Mouse (Mus musculus) megakaryocyte, embryonic 14.5 days (primary cell): Measurements from ENCODE around the gene Maea. TPM values are rescaled to one million over a fixed set of nuclear protein-coding genes. Genes with fewer than 3 reads are reported as not detected.

Source experiments
- H3K27me3 ChIP-seq: replicated peaks from 2 replicates; pipeline ENCODE3; 2012; ENCODE audit warnings: inconsistent platforms
- H3K36me3 ChIP-seq: replicated peaks from 2 replicates; pipeline ENCODE3; 2012; ENCODE audit warnings: low read length, inconsistent platforms, mixed read lengths
- H3K4me1 ChIP-seq: 2 replicates; pipeline ENCODE4 v1.6.1; 2012; ENCODE audit warnings: inconsistent platforms
- H3K4me3 ChIP-seq: replicated peaks from 2 replicates; pipeline ENCODE3; 2012; ENCODE audit warnings: moderate library complexity, mild to moderate bottlenecking, inconsistent platforms
- H3K9me3 ChIP-seq: 2 replicates; pipeline ENCODE4 v1.6.1; 2012; ENCODE audit warnings: inconsistent platforms
- FLI1 ChIP-seq: IDR thresholded peaks from 2 replicates; pipeline ENCODE4 v1.6.1; 2012; ENCODE audit warnings: low read length, inconsistent platforms, mixed read lengths
- GATA1 ChIP-seq: IDR thresholded peaks from 3 replicates; pipeline ENCODE4 v1.6.1; 2012; ENCODE audit warnings: mixed read lengths, low read length, inconsistent platforms, borderline replicate concordance
- polyA plus RNA-seq: library from polyadenylated mRNA; stranded (reverse); fragments of >175 nt; gene quantifications from 2 replicates; pipeline ENCODE4 v1.2.3, GENCODE M21; 2012; ENCODE audit warnings: low replicate concordance; ENCODE audit not compliant: insufficient read depth

The Maea gene
- 43.7 and 134 TPM in 2 replicates for polyA plus RNA-seq

GRCm38 (mm10) chr5:33335273-33335976 lies at the start of gene Maea:
Gene Maea (plus strand): TSS chr5:33335509.
- Histone ChIP-seq H3K9me3 (peaks cover 13% of the 10 kb centered on the region), H3K4me3 (peak within 1 kb of the TSS; percentile 99)

GRCm38 (mm10) chr5:33293796-33294430 lies 41.4 kb upstream of the Maea start:
- Histone ChIP-seq H3K4me1 (peaks cover 45% of the 10 kb centered on the region), H3K36me3 (no peaks in the 10 kb centered on the region), H3K4me3 (no peak overlapping the region), H3K27me3 (peaks cover 52% of the 10 kb centered on the region), H3K9me3 (no peaks in the 10 kb centered on the region)
- TF ChIP-seq GATA1 (no peak), FLI1 (no peak)

More at GRCm38 (mm10) chr5:33335273-33335976, at the start of gene Maea:
- Histone ChIP-seq H3K36me3 (peaks cover 33% of the 10 kb centered on the region), H3K4me1 (peaks cover 47% of the 10 kb centered on the region), H3K27me3 (no peaks in the 10 kb centered on the region)
- TF ChIP-seq GATA1 (no peak), FLI1 (no peak)

DNA sequence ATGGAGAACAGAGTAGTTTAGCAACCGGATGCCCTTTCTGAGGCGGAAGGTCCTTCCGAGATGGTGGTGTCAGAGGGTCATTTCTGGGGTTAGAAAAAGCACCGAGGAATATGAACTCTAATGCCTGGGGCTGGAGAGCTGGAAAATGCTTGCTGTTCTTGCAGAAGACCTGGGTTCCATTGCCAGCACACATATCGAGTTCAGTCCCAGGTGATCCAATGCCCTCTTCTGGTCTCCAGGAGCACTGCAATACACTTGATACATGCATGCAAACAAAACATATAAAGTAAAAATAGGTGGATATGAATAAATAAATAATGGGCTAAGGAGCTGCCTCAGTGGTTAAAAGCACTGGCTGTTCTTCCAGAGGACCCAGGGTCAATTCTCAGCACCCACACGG lies 38.1 kb upstream of the Maea start:
- no peaks in the 10 kb centered on the region for H3K36me3 ChIP-seq
- H3K9me3 ChIP-seq: no peaks in the 10 kb centered on the region
- peaks cover 40% of the 10 kb centered on the region for H3K4me1 ChIP-seq
- peaks cover 39% of the 10 kb centered on the region for H3K27me3 ChIP-seq
- H3K4me3 ChIP-seq: no peak overlapping the region
- TF ChIP-seq FLI1 (no peak), GATA1 (no peak)

DNA sequence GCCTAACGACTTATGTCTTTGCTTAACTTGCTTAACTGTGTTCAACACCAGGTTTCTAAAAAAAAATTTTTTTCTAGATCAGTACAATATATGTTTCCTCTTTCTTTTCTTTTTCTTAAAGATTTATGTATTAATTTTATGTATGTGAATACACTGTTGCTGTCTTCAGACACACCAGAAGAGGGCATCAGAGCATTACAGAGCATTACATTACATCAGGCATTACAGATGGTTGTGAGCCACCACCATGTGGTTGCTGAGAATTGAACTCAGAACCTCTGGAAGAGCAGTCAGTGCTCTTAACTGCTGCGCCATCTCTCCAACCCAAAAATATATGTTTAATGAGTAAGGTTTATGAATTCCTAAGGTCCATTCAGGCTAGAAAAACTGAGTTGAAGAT lies 33.5 kb upstream of the Maea start:
- H3K9me3 ChIP-seq: no peaks in the 10 kb centered on the region
- H3K36me3 ChIP-seq: no peaks in the 10 kb centered on the region
- peaks cover 38% of the 10 kb centered on the region for H3K4me1 ChIP-seq
- no peak overlapping the region for H3K4me3 ChIP-seq
- H3K27me3 ChIP-seq: peaks cover 10% of the 10 kb centered on the region
- no peak for TF ChIP-seq FLI1
- no peak for TF ChIP-seq GATA1

DNA sequence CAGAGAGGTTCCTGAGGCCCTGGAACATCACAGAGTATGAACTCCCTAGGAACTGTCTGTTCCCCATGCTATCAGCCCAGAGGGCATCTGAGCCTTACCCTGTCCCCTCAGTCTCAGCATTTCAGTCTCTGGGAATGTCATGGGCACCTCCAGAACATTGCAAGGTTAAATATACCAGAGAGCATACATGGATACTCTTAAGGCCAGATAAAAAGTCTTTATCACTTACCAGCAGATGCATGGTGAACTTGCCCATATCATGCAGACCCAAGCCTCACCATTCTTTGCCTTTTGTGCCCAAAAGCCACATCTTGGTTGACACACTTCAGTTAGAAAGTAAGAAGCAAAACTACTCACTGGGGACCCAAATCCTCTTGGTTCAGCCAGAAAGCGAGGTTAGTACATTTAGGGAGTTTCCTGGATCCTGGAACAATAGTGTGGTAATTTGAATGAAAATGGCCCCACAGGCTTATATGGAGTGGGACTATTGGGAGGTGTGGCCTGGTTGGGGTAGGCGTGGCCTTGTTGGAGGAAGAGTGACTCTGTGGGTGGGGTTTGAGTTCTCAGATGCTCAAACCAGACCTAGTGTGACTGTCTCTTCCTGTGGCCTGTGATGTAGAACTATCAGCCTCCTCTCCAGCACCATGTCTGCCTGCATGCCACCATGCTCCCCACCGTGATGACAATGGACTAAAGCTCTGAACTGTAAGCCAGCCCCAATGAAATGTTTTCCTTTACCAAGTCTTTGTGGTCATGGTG lies 24.4 kb upstream of the Maea start:
- H3K36me3 ChIP-seq: no peaks in the 10 kb centered on the region
- H3K4me1 ChIP-seq: peaks cover 26% of the 10 kb centered on the region
- TF ChIP-seq FLI1 (no peak), GATA1 (no peak)
- H3K27me3 ChIP-seq: peaks cover 4% of the 10 kb centered on the region
- peak overlapping the region; percentile 52 for H3K4me3 ChIP-seq
- no peaks in the 10 kb centered on the region; the same call in 1 of the 2 replicates for H3K9me3 ChIP-seq

- no peaks in the 10 kb centered on the region; the same call in 1 of the 2 replicates for H3K9me3 ChIP-seq
- no peaks in the 10 kb centered on the region for H3K36me3 ChIP-seq
- peak overlapping the region; percentile 40 for H3K4me3 ChIP-seq
- TF ChIP-seq GATA1 (no peak), FLI1 (no peak)
- H3K4me1 ChIP-seq: peaks cover 24% of the 10 kb centered on the region
- peaks cover 6% of the 10 kb centered on the region for H3K27me3 ChIP-seq
Measured at GRCm38 (mm10) chr5:33312192-33312591, 23.1 kb upstream of the Maea start.

DNA sequence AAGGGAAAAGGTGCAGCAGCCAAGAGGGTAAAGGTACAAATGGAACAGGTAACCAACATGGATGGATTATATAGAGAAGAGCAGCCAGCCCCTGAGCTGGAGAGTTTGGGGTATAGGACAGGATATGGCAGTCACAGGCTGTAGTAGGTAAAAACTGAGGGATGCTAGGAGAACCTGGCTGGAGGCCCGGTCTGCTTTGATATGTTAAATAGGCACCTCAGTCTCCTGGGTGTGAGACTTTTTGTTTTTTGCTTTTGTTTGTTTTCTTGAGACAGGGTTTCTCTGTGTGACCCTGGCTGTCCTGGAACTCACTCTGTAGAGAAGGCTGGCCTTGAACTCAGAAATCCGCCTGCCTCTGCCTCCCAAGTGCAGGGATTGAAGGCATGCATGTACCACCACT lies 10.8 kb upstream of the Maea start:
- TF ChIP-seq FLI1 (no peak), GATA1 (no peak)
- peaks cover 15% of the 10 kb centered on the region for H3K27me3 ChIP-seq
- peaks cover 15% of the 10 kb centered on the region for H3K9me3 ChIP-seq
- no peaks in the 10 kb centered on the region for H3K4me1 ChIP-seq
- H3K36me3 ChIP-seq: no peaks in the 10 kb centered on the region
- no peak overlapping the region for H3K4me3 ChIP-seq

- TF ChIP-seq GATA1: no peak
- no peak for TF ChIP-seq FLI1
- no peaks in the 10 kb centered on the region for H3K27me3 ChIP-seq
- H3K4me3 ChIP-seq: peak overlapping the region; percentile 99
- H3K4me1 ChIP-seq: peaks cover 39% of the 10 kb centered on the region
- peaks cover 13% of the 10 kb centered on the region for H3K9me3 ChIP-seq
- peaks cover 27% of the 10 kb centered on the region for H3K36me3 ChIP-seq
Measured at GRCm38 (mm10) chr5:33334381-33335272, 682 bp upstream of the Maea start.

DNA sequence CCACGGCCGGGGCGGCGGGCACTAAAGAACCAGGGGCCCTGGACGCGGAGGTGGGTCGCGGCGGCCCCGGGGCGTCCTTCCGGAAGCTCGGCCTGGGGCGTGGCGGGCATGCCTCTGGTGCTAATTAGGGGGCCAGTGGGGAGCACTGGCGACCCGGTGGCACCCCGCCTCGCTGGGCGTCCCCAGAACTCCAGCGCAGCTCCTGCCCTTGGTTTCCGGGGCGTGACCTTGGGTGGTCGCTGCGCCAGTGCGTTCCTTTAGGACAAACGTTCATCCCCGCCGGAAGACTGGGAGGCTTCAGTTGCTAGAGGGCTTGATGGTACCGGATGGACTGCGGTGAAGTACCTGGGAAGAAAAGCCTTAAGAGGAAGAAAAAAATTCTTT lies 660 bp downstream of the Maea start:
- Histone ChIP-seq H3K36me3 (peaks cover 38% of the 10 kb centered on the region), H3K4me3 (peak overlapping the region; percentile 99), H3K27me3 (no peaks in the 10 kb centered on the region), H3K9me3 (peaks cover 13% of the 10 kb centered on the region), H3K4me1 (peaks cover 53% of the 10 kb centered on the region)
- no peak for TF ChIP-seq GATA1
- TF ChIP-seq FLI1: no peak
